Mouse (Mus musculus) neural tube, embryonic 10.5 days (tissue): Measurements from ENCODE around the gene Tmem207.
"Not testable (repeated sequence)": the region's sequence is repeated elsewhere in the genome, so short reads cannot be mapped to it uniquely, and the experiment has no call there.

Experiments
- DNase-seq: peaks from one replicate; pipeline ENCODE4 v3.0.0-alpha.2; 2017; ENCODE audit warnings: low spot score; ENCODE audit errors: extremely low spot score

The Tmem207 gene

GRCm38 (mm10) chr16:26526669-26527068 lies at the start of gene Tmem207:
Gene Tmem207 (minus strand): TSS chr16:26526769.
- DNase-seq: no peak

GRCm38 (mm10) chr16:26574173-26574572 lies 47.6 kb upstream of the Tmem207 start:
- no peak for DNase-seq

DNA sequence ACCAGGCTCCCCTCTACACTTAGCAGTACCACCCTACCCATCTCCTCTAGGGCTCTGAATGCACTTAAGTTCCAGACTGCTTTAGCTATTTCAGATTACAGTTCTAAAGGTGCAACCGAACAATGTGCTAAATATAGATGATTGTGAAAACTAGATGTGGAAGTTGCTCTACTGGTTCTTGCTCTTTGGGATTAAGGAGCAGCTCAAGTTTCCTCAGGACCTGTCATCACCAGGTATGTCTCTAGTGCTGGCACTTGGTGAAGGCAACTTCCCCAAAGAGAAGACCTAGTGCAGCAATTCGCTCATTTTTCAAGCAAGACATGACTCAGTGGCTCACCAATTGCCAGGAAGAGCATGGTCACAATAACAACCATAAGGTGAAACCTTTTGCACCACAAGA lies 45.3 kb upstream of the Tmem207 start:
- no peak for DNase-seq

DNA sequence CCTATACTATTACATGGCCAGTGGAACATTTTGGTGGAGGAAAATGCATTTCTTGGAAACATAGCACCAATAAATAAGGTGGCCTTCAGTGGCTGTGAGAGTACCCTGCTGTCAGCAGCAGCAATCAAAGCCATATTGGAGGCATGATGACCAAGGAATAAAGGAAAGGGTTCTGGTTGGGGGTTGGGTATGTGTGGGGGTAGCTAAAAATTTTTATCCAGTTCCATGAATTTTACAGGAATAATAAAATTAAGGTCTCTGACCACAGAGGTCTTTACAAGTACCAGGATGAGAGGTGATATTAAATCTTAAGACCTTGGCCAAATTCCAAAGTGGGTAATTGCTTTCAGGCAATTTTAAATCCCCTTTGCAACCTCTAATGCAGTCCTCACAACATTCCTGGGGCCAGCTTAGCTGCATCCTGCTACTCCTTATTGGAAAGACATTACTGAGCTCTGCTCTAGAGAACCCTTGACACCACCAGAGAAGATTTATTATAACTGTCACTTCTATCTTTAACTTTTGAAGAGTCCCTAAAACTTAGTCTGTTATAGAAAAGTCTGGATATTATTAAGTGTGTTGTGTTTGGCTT lies 42.9 kb upstream of the Tmem207 start:
- no peak for DNase-seq

DNA sequence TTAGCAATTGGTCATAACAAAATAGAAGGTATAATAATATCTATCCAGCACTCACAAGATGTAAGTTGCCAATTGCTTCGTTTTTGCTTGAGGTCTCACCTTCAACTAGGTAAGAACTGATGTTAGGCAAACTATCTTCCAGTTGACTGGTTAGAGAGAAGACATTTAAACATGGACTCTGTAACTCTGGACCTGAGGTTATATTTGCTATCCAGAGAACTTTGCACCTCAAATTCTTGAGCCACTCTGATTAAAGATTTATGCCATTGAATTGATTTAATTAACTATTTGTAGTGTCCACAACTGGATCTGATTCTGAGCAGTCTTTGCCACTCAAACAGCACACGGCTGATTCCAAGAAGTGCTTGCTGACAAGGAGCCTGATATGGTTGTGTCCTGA lies 36.2 kb upstream of the Tmem207 start:
- no peak for DNase-seq

GRCm38 (mm10) chr16:26561743-26562142 lies 35.2 kb upstream of the Tmem207 start:
- DNase-seq: no peak

DNA sequence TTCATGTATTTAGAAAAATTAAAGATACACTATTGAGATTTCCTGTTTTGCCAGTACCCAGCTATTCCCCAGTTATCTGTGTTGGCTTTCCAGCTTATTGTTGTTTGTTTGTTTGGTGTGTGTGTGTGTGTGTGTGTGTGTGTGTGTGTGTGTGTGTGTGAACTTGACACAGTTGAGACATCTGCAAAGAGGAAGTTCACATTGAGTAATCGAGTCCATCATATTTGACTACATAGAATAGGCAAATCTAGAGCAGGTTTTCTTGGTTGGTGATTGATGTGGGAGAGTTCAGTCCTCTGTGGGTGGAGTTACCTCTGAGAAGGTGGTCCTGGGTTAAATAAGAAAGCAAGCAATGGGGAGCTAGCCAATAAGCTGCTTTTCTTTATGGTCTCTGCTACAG lies 32.2 kb upstream of the Tmem207 start:
- no peak for DNase-seq

GRCm38 (mm10) chr16:26552234-26552633 lies 25.7 kb upstream of the Tmem207 start:
- DNase-seq: no peak

DNA sequence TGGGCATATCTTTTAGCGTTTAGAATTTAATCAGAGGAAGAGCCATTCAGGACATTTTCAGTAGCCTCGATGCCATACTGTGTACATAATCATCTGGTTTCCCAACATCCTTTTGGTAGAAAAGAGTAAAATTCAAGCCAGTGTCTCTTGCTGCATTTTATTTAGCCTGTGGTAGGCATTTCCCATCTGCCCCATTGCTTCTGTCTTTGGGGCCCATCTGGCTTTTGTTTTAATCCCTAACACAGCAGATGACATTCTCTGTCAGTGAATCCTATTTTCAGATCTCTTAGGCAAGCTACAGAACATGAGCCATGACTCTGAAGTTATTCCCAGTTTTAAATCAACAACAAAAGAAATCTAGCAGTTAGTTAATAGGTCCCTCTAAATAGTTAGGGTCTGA lies 22.7 kb upstream of the Tmem207 start:
- DNase-seq: no peak

GRCm38 (mm10) chr16:26546879-26547206 lies 20.3 kb upstream of the Tmem207 start:
- no peak for DNase-seq

GRCm38 (mm10) chr16:26546170-26546878 lies 19.8 kb upstream of the Tmem207 start:
- DNase-seq: no peak

DNA sequence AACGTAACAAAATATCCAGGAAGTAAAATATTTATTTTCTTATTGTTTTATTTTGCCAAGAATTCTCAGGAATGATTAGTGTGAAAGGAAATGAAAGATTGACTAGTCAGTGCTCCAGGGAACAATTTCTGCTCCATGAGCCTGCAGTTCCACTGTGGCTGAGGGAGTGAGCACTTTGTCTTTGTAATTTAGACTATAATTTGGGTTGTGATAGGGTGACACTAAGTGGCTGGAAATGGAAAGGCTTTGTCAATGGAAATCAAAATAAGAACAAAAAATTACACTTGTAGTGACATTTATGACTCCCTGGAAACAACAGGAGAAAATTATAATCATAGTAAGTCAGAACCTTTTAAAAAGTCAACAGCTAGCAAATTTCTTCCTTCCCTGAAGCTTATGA lies 5.7 kb upstream of the Tmem207 start:
- DNase-seq: no peak

DNA sequence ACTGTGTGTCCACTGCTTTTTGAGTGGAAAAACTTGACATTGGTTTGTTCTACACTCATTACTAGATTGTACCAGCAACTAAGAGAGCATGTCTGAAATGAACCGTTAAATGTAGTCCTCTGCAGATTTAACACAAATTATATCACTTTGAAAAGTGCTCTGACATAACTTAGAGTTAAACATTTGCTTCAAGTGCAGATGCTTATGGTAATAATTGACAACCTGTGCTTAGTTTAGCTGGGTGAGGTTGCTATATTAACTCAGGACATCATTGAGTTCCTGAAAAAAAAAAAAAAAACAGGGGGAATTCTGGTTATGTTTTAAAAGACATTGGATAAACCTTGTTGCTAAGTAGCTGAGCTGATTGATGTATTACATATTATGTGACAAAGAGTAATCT lies 3.9 kb upstream of the Tmem207 start:
- no peak for DNase-seq

- DNase-seq: no peak
Observed at GRCm38 (mm10) chr16:26527931-26528666, 1.5 kb upstream of the Tmem207 start.

DNA sequence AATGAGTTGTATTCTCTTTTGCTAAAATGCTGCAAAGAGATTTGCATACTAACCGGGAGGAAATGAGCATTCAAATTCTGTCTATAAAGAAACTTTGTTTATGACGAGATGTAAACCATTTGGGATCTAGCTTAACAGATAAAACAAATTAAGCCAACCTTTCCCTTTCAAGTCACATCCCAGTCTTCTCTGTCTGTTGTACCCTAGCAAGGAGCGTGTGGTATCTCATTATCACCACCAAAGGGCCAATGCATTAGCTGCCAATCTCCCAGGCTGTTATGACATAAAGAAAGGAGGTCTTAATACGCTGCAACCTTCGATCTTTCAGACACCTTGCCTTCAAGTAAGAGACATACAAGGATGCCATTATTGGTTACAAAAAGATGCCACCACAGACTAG lies 737 bp downstream of the Tmem207 start:
- DNase-seq: no peak

DNA sequence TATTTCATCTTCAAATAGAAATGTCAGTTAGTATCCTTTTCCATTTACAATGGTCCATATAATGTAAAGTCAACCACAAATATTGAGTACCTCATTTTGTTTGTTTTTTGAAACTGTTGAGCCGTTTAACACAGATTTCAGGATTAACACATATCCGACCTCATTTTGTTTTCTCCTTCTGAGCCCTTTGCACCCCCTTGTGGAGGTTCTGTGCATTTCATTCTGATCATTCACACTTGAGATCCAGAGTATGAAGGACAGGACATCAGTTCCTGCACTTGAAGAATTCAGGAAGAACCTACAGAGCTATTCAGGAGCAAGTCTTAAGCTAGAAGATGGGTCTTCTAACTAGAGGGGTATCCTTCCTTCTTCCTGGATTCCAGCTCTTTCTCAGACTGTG lies 7.0 kb downstream of the Tmem207 start:
- DNase-seq: peak; percentile 18

- DNase-seq: no peak
Observed at GRCm38 (mm10) chr16:26504961-26505360, 21.6 kb downstream of the Tmem207 start.

DNA sequence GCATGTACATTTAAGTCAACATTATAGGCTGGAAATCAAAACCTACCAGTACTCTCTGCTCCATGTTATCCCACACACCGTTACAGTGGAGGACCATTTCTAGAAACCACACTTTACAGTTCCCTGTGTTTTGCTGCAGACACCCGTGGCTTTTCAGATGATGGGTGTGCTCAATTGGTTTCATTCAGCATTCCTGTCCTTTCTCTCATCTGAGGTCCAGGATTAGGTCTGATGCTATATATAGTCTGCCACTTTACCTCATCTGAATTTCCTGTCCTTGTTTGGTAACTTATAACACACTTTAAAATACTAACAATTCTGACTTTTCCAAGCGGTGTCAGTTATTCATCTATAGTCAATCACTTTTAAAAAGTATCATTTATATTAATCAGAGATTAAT lies 25.8 kb downstream of the Tmem207 start:
- no peak for DNase-seq

- not testable (repeated sequence) for DNase-seq
Observed at GRCm38 (mm10) chr16:26499705-26500104, 26.9 kb downstream of the Tmem207 start.

DNA sequence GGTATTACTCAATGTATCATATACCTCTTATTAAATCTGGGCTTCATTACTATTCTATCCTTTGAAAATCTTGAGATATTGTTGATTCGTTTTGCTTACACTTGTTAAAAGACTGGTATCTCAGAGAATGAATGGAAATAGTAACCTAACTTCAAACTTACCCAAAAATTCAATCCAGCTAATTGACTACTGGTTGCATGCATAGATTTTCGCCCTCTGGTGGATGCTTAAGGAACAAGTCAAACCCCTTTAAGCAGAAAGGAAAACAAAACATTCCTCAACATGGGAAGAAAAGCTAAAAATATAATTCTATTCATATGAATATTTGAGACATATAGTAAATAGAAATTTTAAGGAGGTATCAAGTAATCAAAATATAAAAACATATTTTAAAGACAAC lies 30.8 kb downstream of the Tmem207 start:
- no peak for DNase-seq

- no peak for DNase-seq
Observed at GRCm38 (mm10) chr16:26471254-26471653, 55.3 kb downstream of the Tmem207 start.

DNA sequence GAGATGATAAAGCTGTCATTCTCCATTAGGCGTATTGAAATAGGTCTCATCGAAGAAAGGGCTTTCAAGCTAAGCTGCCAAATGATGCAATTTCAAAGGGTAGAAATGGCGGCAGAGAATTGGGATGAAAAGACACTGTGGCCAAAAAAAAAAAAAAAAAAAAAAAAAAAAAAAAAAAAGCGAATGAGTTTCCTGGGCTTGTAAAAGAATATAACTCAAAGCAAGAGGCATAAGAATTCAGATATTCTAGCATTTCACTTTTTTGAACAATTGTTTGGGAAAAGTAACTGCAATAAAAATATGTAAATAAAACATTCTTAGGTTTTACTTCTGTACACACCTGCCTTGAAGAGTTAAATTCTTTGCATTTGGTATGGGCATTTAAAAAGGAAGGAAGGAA lies 60.0 kb downstream of the Tmem207 start:
- DNase-seq: no peak

DNA sequence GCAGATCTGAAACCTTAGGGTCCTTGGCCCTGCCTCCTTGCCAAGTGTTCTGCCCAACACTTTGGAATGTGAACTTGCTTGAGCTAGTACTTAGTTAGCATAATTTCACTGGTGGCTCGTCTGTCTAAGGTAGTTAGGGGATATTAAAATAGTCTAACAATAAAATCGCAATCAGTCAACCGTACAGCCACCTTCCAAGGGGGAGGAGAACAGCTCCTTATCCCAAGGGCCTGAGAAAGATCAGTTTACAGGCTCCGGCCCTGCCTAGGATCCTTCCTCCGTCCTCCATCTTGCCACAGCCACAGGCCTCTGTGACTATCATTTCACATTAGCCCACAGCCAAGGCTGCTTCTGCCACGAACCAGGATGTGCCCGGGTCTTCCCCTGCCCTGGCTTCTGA lies 63.7 kb downstream of the Tmem207 start, which contains the start of gene Cldn16:
TSS of gene Cldn16 (plus strand) at position 301 of the 400 bp plus-strand sequence.
- no peak for DNase-seq
